ENCODE assay signal across 17 mouse cellular contexts in genomic region chr3:141338224-141338982, GRCm38 (mm10).
DNase-seq lines count a peak whose midpoint lies in the region; ATAC-seq and TF ChIP-seq lines count a peak whose summit lies in the region.
"Had no signal": no experiment of that assay in that cellular context is flagged by ENCODE, and none has a peak within 500 bp of the region (broad histone marks: within the 10 kb centered on the region; RNA-seq: fewer than 3 reads in every experiment).

No protein-coding gene starts in this region.

- H3K9ac ChIP-seq in hindbrain, embryonic 15.5 days: no peak overlapping the region
- H3K9ac ChIP-seq in hindbrain, embryonic 13.5 days: no peak overlapping the region
- H3K9ac ChIP-seq in limb, embryonic 14.5 days (ENCODE audit: low read depth, low read length, severe bottlenecking): no peak overlapping the region
- H3K9ac ChIP-seq: embryonic facial prominence, embryonic 15.5 days; liver, embryonic 14.5 days had no signal

- DNase-seq in Muller cell, postnatal 12 days (ENCODE audit: inconsistent ontology term): peak; percentile 61
- DNase-seq in brain, embryonic 14.5 days (ENCODE audit: low read depth): peak; percentile 66
- DNase-seq in limb, embryonic 14.5 days (ENCODE audit: low spot score): no peak
- no peak for DNase-seq in urinary bladder, postnatal 4 days (ENCODE audit: low spot score in 2 of 2)
- DNase-seq in gastrocnemius, postnatal 25 days: no peak
- DNase-seq: adrenal gland, adult 8-10 months; gastrocnemius, postnatal 14 days; heart, postnatal 10 days; kidney, postnatal 14 days; layer of hippocampus, adult 9-11 months; lung, postnatal 10 days had no signal

- peak overlapping the region; percentile 29 for H3K4me2 ChIP-seq in hindbrain, embryonic 15.5 days
- no peak overlapping the region for H3K4me2 ChIP-seq in hindbrain, embryonic 13.5 days
- peak overlapping the region; percentile 28; the same call in 1 of the 2 replicates for H3K4me2 ChIP-seq in limb, embryonic 14.5 days (replicated peaks; ENCODE audit: low read depth, low read length, severe bottlenecking)
- H3K4me2 ChIP-seq: embryonic facial prominence, embryonic 15.5 days had no signal

- TF ChIP-seq POLR2A in brain, embryonic 14.5 days (IDR thresholded peaks at IDR 0.05; ENCODE audit: borderline replicate concordance, extremely low read depth, insufficient read depth, insufficient read length, poor library complexity, severe bottlenecking): no peak
- TF ChIP-seq POLR2A in limb, embryonic 14.5 days (IDR thresholded peaks at IDR 0.05; ENCODE audit: borderline replicate concordance, extremely low read depth, insufficient read depth, insufficient read length): no peak

- H3K27me3 ChIP-seq in hindbrain, embryonic 15.5 days: no peaks in the 10 kb centered on the region
- no peaks in the 10 kb centered on the region for H3K27me3 ChIP-seq in hindbrain, embryonic 13.5 days
- H3K27me3 ChIP-seq in limb, embryonic 14.5 days (ENCODE audit: control insufficient read depth, insufficient read depth, low read length): no peaks in the 10 kb centered on the region
- H3K27me3 ChIP-seq: embryonic facial prominence, embryonic 15.5 days had no signal

- H3K36me3 ChIP-seq in hindbrain, embryonic 15.5 days: no peaks in the 10 kb centered on the region
- no peaks in the 10 kb centered on the region for H3K36me3 ChIP-seq in hindbrain, embryonic 13.5 days
- H3K36me3 ChIP-seq in limb, embryonic 14.5 days (ENCODE audit: control insufficient read depth, insufficient read depth, low read length): no peaks in the 10 kb centered on the region
- H3K36me3 ChIP-seq: embryonic facial prominence, embryonic 15.5 days; G1E had no signal

- no peak for TF ChIP-seq CTCF in brain, embryonic 14.5 days (IDR thresholded peaks at IDR 0.05; ENCODE audit: borderline replicate concordance, extremely low read depth, insufficient read depth, insufficient read length)

- 56% methylated on average over 9 of the region's 9 CpGs for WGBS in hindbrain, embryonic 15.5 days
- 62% methylated on average over 9 of the region's 9 CpGs for WGBS in hindbrain, embryonic 13.5 days
- WGBS in limb, embryonic 14.5 days: 22% methylated on average over 9 of the region's 9 CpGs

- ATAC-seq in hindbrain, embryonic 15.5 days (ENCODE audit: low FRiP score, low read depth): no peak
- ATAC-seq in hindbrain, embryonic 13.5 days (ENCODE audit: low FRiP score): no peak
- no peak for ATAC-seq in limb, embryonic 14.5 days (ENCODE audit: low FRiP score, low read depth)
- ATAC-seq: intestine, postnatal 0 days had no signal

- H3K4me3 ChIP-seq in hindbrain, embryonic 15.5 days: no peak overlapping the region
- H3K4me3 ChIP-seq in hindbrain, embryonic 13.5 days: no peak overlapping the region
- peak overlapping the region; percentile 2; the same call in 1 of the 2 replicates for H3K4me3 ChIP-seq in limb, embryonic 14.5 days (replicated peaks; ENCODE audit: low read length)
- H3K4me3 ChIP-seq: embryonic facial prominence, embryonic 15.5 days had no signal

- H3K4me1 ChIP-seq in hindbrain, embryonic 15.5 days (replicated peaks): no peaks in the 10 kb centered on the region
- H3K4me1 ChIP-seq in hindbrain, embryonic 13.5 days (replicated peaks): no peaks in the 10 kb centered on the region
- no peaks in the 10 kb centered on the region for H3K4me1 ChIP-seq in limb, embryonic 14.5 days (ENCODE audit: control insufficient read depth, insufficient read depth, low read length)
- H3K4me1 ChIP-seq: embryonic facial prominence, embryonic 15.5 days had no signal

- no peaks in the 10 kb centered on the region for H3K9me3 ChIP-seq in hindbrain, embryonic 15.5 days
- no peaks in the 10 kb centered on the region for H3K9me3 ChIP-seq in hindbrain, embryonic 13.5 days
- H3K9me3 ChIP-seq in limb, embryonic 14.5 days (ENCODE audit: control insufficient read depth, low read length): no peaks in the 10 kb centered on the region
- H3K9me3 ChIP-seq: embryonic facial prominence, embryonic 15.5 days; G1E had no signal

- H3K27ac ChIP-seq in hindbrain, embryonic 15.5 days (replicated peaks): peak overlapping the region; percentile 48; the same call in 1 of the 2 replicates
- H3K27ac ChIP-seq in hindbrain, embryonic 13.5 days: no peak overlapping the region
- H3K27ac ChIP-seq in limb, embryonic 14.5 days (replicated peaks; ENCODE audit: low read depth, low read length): no peak overlapping the region
- H3K27ac ChIP-seq: embryonic facial prominence, embryonic 15.5 days; liver, embryonic 14.5 days had no signal

Comparison
In these comparisons a context has a peak if more than half of its experiments do, and no peak if none do; other contexts are left out.
1. DNase-seq: peak in Muller cell, postnatal 12 days (single experiment) and brain, embryonic 14.5 days (single experiment); none in limb, embryonic 14.5 days (single experiment), urinary bladder, postnatal 4 days (0 of 2) and gastrocnemius, postnatal 25 days (single experiment).